In the genomic region with DNA sequence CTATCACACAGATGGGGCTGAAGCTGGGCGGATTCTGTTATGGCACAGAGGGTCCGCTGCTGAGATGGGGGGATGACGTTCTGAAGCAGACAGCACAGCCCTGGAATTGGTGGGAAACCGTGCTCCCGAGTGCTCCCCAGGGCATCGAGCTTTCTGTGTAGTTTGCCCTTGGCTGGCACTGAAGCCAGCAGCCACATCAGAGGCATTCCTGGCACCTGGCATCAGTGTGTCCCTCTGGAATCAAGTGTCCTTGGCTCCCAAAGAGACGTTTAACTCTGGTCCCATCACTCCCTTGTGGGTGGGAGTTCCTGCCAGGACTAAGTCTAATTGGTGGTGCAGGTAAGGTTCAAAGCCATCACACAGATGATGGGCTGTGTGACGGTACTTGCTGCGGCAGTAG, we compare ENCODE assay signal across 19 mouse cellular contexts.
"Had no signal": no experiment of that assay in that cellular context is flagged by ENCODE, and none has a peak within 500 bp of the region (broad histone marks: within the 10 kb centered on the region; RNA-seq: fewer than 3 reads in every experiment).

No protein-coding gene starts in this region.

- H3K4me2 ChIP-seq: limb, embryonic 13.5 days; liver, embryonic 12.5 days; liver, embryonic 15.5 days; lung, embryonic 15.5 days; midbrain, embryonic 12.5 days; midbrain, embryonic 15.5 days; neural tube, embryonic 12.5 days; neural tube, embryonic 15.5 days had no signal

- H3K4me3 ChIP-seq: layer of hippocampus, adult 2 months; limb, embryonic 10.5 days; limb, embryonic 13.5 days; liver, embryonic 12.5 days; liver, embryonic 15.5 days; lung, embryonic 15.5 days; megakaryocyte, embryonic 14.5 days; midbrain, embryonic 12.5 days; midbrain, embryonic 15.5 days; neural tube, embryonic 12.5 days; neural tube, embryonic 15.5 days had no signal

- H3K9me3 ChIP-seq: limb, embryonic 10.5 days; limb, embryonic 13.5 days; liver, embryonic 12.5 days; liver, embryonic 15.5 days; lung, embryonic 15.5 days; megakaryocyte, embryonic 14.5 days; midbrain, embryonic 12.5 days; midbrain, embryonic 15.5 days; neural tube, embryonic 12.5 days; neural tube, embryonic 15.5 days had no signal

- DNase-seq: layer of hippocampus, adult 9-11 months; liver; lung, adult 18-20 months; lung, postnatal 10 days; lung, postnatal 36 days; thymus, adult 18-20 months; thymus, postnatal 36 days had no signal

- ATAC-seq: liver, embryonic 12.5 days; midbrain, embryonic 15.5 days had no signal

- H3K9ac ChIP-seq: limb, embryonic 13.5 days; liver, embryonic 12.5 days; liver, embryonic 15.5 days; lung, embryonic 15.5 days; midbrain, embryonic 12.5 days; midbrain, embryonic 15.5 days; neural tube, embryonic 12.5 days; neural tube, embryonic 15.5 days had no signal

- H3K4me1 ChIP-seq: limb, embryonic 10.5 days; liver, embryonic 12.5 days; liver, embryonic 15.5 days; midbrain, embryonic 12.5 days; midbrain, embryonic 15.5 days; neural tube, embryonic 12.5 days had no signal

- H3K36me3 ChIP-seq: limb, embryonic 10.5 days; limb, embryonic 13.5 days; liver, embryonic 12.5 days; liver, embryonic 15.5 days; lung, embryonic 15.5 days; midbrain, embryonic 12.5 days; midbrain, embryonic 15.5 days; neural tube, embryonic 12.5 days; neural tube, embryonic 15.5 days had no signal

- H3K27me3 ChIP-seq: limb, embryonic 13.5 days; liver, embryonic 12.5 days; liver, embryonic 15.5 days; lung, embryonic 15.5 days; neural tube, embryonic 12.5 days; neural tube, embryonic 15.5 days had no signal

- H3K27ac ChIP-seq: kidney, postnatal 0 days; layer of hippocampus, adult 2 months; limb, embryonic 10.5 days; limb, embryonic 13.5 days; liver, embryonic 12.5 days; liver, embryonic 15.5 days; lung, embryonic 15.5 days; midbrain, embryonic 12.5 days; midbrain, embryonic 15.5 days; neural tube, embryonic 12.5 days; neural tube, embryonic 15.5 days had no signal
